In genomic region chr3:18421886-18422575, GRCm38 (mm10) we compare ENCODE assay signal across 12 mouse cellular contexts.
A peak's percentile ranks its signal among the peaks of the same experiment; 100 is the strongest.
DNase-seq lines count a peak whose midpoint lies in the region; ATAC-seq and TF ChIP-seq lines count a peak whose summit lies in the region.
"Had no signal": no experiment of that assay in that cellular context is flagged by ENCODE, and none has a peak within 500 bp of the region (broad histone marks: within the 10 kb centered on the region; RNA-seq: fewer than 3 reads in every experiment).

No protein-coding gene starts in this region.

- peak; percentile 2 to 43 for DNase-seq in heart, adult 9 months (ENCODE audit: low spot score in 2 of 2)
- DNase-seq in lung, embryonic 14.5 days: peak; percentile 59
- DNase-seq in lung, postnatal 10 days: no peak
- peak; percentile 20 to 58 for DNase-seq in layer of hippocampus, adult 2 months (ENCODE audit: low spot score in 2 of 2)
- peak; percentile 39 for DNase-seq in lung, postnatal 25 days (ENCODE audit: low spot score)
- no peak for DNase-seq in ovary, postnatal 36 days (ENCODE audit: low spot score)
- DNase-seq: cerebellum, adult 9-11 months; gastrocnemius, adult 2 months had no signal

- WGBS in heart, embryonic 11.5 days (ENCODE audit: insufficient replicate concordance): 69% methylated on average over 4 of the region's 4 CpGs
- 51% methylated on average over 4 of the region's 4 CpGs for WGBS in lung, embryonic 14.5 days

- H3K9me3 ChIP-seq in heart, embryonic 11.5 days (replicated peaks; ENCODE audit: control insufficient read depth, low read length): no peaks in the 10 kb centered on the region
- no peaks in the 10 kb centered on the region for H3K9me3 ChIP-seq in lung, embryonic 14.5 days (ENCODE audit: low read depth, low read length)
- H3K9me3 ChIP-seq: embryonic facial prominence, embryonic 12.5 days; limb, embryonic 13.5 days had no signal

- no peak overlapping the region for H3K4me2 ChIP-seq in heart, embryonic 11.5 days
- H3K4me2 ChIP-seq in lung, embryonic 14.5 days: no peak overlapping the region
- H3K4me2 ChIP-seq: embryonic facial prominence, embryonic 12.5 days; limb, embryonic 13.5 days had no signal

- H3K4me1 ChIP-seq in heart, embryonic 11.5 days (ENCODE audit: control insufficient read depth, insufficient read depth, low read length): no peaks in the 10 kb centered on the region
- H3K4me1 ChIP-seq in lung, embryonic 14.5 days (ENCODE audit: insufficient read depth): no peaks in the 10 kb centered on the region
- H3K4me1 ChIP-seq: embryonic facial prominence, embryonic 12.5 days; limb, embryonic 13.5 days had no signal

- TF ChIP-seq CTCF in lung, embryonic 14.5 days (IDR thresholded peaks at IDR 0.05; ENCODE audit: low read depth): no peak
- TF ChIP-seq CTCF in layer of hippocampus, adult 2 months (conservative IDR thresholded peaks at IDR 0.05): no peak

- H3K4me3 ChIP-seq in heart, embryonic 11.5 days (ENCODE audit: low read depth, low read length): no peak overlapping the region
- H3K4me3 ChIP-seq in lung, embryonic 14.5 days (ENCODE audit: low read depth, low read length): no peak overlapping the region
- no peak overlapping the region for H3K4me3 ChIP-seq in layer of hippocampus, adult 2 months
- H3K4me3 ChIP-seq: embryonic facial prominence, embryonic 12.5 days; gastrocnemius, adult 2 months; limb, embryonic 13.5 days had no signal

- H3K36me3 ChIP-seq in heart, embryonic 11.5 days (ENCODE audit: control insufficient read depth, insufficient read depth, low read length): no peaks in the 10 kb centered on the region
- H3K36me3 ChIP-seq in lung, embryonic 14.5 days (ENCODE audit: insufficient read depth): no peaks in the 10 kb centered on the region
- H3K36me3 ChIP-seq: embryonic facial prominence, embryonic 12.5 days; limb, embryonic 13.5 days had no signal

- ATAC-seq in heart, embryonic 11.5 days (replicated peaks; ENCODE audit: insufficient number of reproducible peaks, low FRiP score, low TSS enrichment): no peak
- ATAC-seq in lung, embryonic 14.5 days (ENCODE audit: insufficient read depth): peak; percentile 69; the same call in 1 of the 2 replicates
- ATAC-seq: hindbrain, embryonic 16.5 days had no signal

- H3K9ac ChIP-seq in heart, embryonic 11.5 days (ENCODE audit: low read depth, low read length): no peak overlapping the region
- H3K9ac ChIP-seq in lung, embryonic 14.5 days: no peak overlapping the region
- H3K9ac ChIP-seq: embryonic facial prominence, embryonic 12.5 days; limb, embryonic 13.5 days had no signal

- no peak overlapping the region for H3K27ac ChIP-seq in heart, embryonic 11.5 days (ENCODE audit: low read depth, low read length)
- H3K27ac ChIP-seq in lung, embryonic 14.5 days (ENCODE audit: low read depth): no peak overlapping the region
- H3K27ac ChIP-seq in layer of hippocampus, adult 2 months: peak overlapping the region; percentile 57; the same call in 1 of the 2 replicates
- H3K27ac ChIP-seq: embryonic facial prominence, embryonic 12.5 days; gastrocnemius, adult 2 months; limb, embryonic 13.5 days had no signal

- H3K27me3 ChIP-seq in heart, embryonic 11.5 days (ENCODE audit: control insufficient read depth, insufficient read depth, low read length): no peaks in the 10 kb centered on the region
- no peaks in the 10 kb centered on the region for H3K27me3 ChIP-seq in lung, embryonic 14.5 days (ENCODE audit: insufficient read depth, low read length)
- H3K27me3 ChIP-seq: embryonic facial prominence, embryonic 12.5 days; limb, embryonic 13.5 days had no signal

Comparison
In these comparisons a context has a peak if more than half of its experiments do, and no peak if none do; other contexts are left out.
1. DNase-seq: peak in heart, adult 9 months (2 of 2), lung, embryonic 14.5 days (single experiment), layer of hippocampus, adult 2 months (2 of 2) and lung, postnatal 25 days (single experiment); none in lung, postnatal 10 days (single experiment) and ovary, postnatal 36 days (single experiment).